Mouse (Mus musculus) ES-CJ7 (cell line): ENCODE data around the gene Ccl26.
A peak's percentile ranks its signal among the peaks of the same experiment; 100 is the strongest.

ENCODE experiments used
- DNase-seq: peaks from one replicate; pipeline ENCODE4 v3.0.0; 2011; ENCODE audit warnings: low read depth, low spot score

Gene Ccl26

DNA sequence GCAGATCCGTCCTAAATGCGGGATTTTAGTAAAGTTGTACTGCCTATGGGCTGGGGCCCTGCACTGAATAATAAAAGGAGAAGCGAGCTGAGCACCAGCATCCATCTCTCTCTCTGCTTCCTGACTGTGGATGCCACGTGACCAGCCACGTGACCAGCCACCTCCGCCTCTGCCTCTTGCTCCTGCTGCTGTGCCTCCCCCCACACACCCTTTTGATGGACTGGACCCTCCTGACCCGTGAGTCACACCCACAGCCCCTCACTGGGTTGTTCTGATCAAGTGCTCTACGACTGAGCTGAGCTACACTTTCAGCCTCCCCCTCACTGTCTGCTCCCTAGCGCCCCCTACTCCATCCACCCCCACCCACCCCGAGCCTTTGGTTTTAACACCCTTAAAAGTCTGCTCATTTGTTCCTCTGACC is 25.6 kb downstream of the Ccl26 start:
- peak; percentile 60 for DNase-seq

DNA sequence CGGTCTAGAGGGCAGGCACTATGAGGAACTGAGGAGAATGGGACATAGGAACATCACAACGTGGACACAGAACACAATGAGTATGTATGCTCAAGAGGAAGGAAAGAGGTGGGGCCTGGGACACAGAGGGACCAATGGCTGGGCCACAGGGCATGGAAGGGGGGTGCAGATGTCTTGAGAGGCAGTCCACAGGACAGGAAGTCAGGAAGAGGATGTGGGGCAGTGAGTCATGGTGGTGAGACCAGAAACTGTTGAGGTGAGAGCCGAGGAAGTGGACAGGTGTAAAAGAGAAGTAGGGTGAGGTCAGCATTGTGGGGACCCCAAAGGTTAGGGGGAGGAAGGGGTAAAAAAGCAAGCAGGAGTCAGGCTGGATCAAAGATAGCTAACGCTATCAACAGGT is 26.0 kb downstream of the Ccl26 start:
- DNase-seq = no peak

DNA sequence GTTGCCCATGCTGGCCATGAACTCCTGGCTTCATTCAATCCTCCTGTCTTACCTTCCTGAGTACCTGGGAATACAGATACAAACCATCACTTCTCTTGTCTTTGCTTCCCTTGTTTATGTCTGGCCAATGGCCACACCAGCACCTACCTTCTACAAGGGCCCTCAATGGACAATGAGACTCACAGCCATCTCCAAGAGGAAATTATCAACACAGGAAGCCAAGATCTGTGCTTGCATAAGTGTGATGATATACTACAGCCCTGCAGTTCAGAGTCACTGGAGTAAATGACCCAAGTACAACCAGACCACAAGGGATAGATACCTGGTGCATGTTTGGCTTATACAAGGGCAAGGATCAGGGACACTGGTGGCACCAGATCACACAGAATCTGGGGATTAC is 27.5 kb downstream of the Ccl26 start:
- DNase-seq = no peak

DNA sequence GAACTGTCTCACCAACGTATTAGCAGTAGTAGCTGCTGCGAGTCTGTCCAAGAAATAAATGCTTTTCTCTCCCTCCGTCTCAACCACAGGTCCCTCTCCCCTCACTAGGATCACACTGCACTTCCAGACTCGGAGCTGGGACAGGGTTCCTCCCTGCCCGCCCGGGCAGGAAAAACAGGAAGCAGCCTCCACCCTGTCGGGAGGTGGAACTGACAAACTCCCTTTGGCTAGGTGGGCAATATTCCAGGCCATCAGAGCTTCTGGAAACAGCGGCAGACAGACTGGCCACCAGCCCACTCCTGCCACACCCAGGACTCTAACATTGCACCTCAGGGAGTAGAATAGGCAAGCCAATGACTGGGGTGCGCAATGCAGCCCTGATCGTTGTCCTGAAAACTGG is 29.9 kb downstream of the Ccl26 start:
- no peak for DNase-seq

DNA sequence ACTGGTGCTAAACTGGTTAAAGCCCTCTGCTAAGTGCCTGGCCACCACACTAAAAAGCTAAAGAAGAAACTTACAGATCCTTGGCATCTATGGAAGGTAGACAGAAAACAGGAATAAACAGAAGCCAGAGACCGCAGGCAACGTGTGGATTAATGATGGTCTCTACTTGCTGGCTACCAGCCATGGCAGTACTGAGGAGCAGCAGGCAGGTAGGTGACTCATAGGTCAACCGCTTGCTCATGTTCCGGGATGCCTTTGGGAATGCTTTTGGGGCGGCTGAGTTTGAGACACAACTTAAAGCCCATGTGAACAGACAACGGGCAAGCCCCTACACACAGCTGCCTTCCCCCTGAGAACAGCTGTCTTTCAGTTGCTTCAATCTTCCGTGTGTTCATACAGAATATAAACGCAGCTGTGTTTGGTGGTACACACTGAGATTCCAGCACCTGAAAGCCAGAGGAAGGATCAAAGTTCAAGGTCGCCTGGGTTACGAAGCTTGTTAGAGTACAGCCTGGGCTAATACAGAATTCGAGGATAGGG is 32.0 kb downstream of the Ccl26 start:
- DNase-seq = no peak

DNA sequence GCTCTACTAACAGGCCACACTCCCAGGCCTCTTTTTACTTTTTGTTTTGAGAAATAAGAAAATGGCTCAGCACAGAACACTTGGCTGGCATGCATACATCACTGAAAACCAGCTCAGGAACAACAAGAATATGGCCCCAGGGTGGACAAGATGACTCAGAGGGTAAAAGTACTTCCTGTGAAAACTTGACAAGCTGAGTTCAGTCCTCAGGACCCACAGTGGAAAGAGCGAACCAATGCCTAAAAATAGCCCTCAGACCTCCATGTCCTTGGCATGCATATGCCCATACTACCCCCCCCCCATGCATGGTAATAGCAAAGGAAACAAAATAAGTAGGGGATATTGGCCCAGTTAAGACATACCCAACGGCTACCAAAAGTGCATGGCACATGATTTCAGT is 33.4 kb downstream of the Ccl26 start:
- no peak for DNase-seq

DNA sequence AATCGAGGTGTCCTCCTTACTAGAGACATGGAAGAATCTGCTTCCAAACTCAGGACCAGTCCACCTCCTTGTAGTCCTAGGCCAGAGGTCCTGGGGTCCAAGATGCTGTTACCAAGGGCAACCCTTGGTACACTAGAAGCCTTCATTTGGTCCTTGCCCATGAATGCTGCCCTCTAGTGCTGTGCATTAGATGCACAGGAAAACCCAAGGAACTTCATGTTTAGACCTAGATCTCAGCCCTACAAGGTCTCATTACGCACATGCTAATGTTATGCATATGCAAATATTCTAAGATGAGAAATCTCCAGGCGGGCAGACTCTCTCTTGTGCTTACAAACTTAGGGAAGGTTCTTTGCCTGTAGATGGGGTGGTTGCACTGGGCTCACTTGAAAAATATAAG is 34.1 kb downstream of the Ccl26 start:
- DNase-seq = peak; percentile 23

DNA sequence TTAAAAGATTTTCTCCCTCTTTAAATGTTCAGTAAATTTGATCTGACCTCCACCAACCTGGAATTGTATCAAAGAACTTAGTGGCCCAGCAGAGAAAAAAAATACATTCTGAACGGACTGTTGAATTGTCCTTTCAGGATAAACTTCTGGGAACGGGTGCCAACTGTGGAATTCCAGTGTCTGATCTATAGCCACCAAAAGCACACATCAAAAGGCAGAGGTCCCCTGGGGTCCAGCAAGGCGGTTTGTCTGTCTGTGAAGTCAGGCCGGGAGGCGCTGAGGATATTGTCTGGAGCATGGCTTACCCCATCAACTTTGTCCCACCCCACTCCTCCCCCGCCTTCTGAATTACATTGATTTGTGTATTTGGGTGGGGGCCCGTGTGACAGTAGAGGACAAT is 35.4 kb downstream of the Ccl26 start:
- DNase-seq = no peak

DNA sequence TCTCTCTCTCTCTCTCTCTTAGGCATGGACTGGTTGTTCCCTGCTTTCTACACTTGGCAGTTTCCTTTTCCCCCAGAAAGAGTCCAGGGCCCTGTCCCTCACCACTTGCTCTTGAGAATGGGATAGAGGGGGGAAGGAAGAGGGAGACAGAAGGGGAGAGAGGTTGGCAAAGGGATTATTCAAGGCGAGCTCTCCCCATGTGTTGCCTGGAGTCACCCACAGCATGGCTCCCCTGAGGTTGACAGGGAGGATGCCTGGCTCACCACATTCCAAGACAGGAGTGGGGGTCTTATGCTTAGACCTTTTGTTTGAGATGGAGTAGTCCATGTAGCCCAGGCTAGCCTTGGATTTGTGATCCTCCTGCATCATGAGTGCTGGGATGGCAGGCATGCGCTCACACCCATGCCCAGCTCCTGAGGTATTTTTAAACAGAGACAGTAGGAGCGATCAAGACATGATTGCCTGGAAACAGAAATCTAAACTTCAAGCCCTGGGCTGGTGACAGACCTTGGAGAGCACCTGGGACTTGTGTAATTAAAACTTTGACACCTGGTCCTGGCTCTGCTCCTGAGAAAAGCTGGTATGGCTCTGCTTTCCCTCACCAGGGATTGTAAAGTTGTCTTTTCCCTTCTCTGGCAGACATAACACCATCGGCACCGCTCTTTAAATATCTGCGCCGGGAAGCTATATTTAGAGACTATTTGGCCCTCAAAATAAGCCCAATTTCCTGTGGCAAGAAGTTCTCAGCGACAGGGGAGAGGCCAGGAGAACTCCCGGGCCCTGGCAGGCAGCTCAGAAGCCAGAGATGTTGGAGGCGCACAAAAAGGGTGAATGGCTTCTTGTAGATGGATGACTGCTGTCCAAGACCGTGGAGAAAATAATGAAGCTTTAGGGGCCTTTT is 38.5 kb downstream of the Ccl26 start:
- DNase-seq = no peak

DNA sequence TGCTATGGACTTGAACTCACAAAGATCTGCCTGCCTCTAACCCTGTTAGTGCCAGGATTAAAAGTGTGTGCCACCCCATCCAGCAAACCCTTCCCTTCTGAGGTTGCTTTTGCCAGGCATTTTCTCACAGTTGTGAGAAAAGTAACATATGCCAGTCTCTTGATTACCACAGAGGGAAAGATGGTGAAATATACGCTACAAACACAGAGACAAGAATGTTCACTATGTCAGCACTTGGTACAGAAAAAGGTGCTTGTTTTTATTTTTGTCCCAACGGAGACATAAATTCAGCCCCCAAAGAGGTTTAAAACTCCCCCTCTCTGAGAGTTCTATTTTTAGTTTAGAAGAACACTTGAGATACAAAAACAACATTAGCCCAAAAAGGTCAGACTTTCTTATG is 39.3 kb downstream of the Ccl26 start:
- DNase-seq = no peak

DNA sequence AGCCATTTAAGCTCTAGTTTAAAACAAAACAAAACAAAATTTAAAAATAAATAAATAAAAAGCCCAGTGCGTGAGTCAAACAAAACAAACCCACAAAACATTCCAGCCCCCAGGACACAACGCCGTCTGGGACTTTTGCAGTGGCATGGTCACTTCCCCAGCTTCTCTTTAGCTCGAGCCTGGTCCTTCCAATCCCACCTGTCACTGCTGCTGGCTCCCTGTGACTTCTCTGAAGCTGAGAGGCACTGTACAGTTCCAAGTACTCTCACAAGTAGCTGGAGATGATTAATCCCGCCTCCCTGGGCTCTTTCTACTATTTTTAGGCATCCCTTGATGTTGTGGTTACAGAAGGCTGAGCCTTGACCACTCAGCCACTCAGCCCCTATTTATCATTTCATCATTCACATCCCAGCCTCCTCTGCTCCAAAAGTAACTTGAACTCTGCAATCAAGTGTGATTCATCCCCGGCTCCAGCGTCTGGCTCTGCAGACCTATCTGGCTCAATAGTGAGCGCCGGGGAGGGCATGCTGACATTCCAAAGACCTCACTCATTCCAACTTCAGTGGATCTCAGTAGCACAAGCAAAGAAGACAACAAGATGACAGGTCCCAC is 41.2 kb downstream of the Ccl26 start:
- DNase-seq = no peak

DNA sequence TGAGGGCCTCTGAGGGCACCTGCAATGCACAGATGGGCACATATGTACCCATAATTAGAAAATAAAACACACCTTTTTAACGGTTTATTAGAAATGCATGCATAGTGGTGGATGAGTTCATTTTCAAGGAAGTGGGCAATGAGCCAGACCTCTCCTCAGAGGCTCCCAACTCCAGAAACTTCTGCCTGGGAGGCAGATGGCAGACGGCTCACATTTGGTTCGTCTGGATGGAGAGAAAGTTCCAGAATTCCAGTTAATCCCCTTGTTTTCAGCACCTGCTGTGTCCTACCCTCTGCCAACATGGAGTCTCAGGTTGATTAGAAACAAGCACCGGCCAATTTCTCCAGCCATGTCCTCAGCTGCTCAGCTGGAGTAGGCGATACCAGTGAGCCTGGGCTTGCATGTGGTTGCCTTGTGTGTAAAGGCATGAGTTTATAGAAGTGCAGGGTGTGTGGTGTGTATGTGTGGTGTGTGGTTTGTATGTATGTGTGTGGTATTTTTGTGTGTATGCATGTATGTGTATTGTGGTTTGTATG is 46.0 kb downstream of the Ccl26 start:
- DNase-seq = no peak

DNA sequence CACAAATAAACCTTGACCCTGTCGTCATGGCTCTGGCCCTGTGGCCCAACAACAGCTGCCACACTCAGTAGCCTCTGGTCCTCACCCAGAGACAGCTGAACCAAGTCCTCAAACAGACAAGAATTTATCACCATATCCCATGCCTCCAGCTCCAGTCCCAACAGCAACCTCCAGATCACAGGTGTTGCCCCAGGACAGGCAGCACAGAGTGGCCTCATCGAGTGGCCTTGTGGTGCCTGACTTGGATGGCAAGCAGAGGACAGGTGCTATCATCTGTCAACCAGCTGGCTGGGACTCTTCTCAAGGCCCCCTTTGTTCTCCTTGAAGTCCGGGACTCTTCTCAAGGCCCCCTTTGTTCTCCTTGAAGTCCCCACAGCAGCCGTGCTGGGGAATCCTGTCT is 50.2 kb downstream of the Ccl26 start:
- no peak for DNase-seq

DNA sequence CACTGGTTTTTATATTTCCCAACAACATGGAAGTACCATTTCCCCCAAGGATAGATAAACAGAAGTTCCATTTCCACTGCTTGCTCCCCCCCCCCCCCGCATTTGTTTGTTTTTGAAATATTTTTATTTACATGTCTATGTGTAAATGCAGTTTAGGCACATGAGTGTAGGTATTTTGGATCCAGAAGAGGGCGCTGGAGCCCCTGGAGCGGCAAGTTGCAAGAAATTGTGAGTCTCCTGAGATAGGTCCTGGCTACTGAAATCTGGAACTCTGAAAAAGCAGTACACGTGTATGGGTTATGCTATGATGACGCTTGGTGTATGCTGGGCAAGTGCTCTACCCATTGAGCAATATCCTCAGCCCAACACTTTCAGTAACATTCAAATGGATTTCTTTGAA is 52.3 kb downstream of the Ccl26 start:
- no peak for DNase-seq
